ENCODE assay signal across 9 mouse cellular contexts in the genomic region with DNA sequence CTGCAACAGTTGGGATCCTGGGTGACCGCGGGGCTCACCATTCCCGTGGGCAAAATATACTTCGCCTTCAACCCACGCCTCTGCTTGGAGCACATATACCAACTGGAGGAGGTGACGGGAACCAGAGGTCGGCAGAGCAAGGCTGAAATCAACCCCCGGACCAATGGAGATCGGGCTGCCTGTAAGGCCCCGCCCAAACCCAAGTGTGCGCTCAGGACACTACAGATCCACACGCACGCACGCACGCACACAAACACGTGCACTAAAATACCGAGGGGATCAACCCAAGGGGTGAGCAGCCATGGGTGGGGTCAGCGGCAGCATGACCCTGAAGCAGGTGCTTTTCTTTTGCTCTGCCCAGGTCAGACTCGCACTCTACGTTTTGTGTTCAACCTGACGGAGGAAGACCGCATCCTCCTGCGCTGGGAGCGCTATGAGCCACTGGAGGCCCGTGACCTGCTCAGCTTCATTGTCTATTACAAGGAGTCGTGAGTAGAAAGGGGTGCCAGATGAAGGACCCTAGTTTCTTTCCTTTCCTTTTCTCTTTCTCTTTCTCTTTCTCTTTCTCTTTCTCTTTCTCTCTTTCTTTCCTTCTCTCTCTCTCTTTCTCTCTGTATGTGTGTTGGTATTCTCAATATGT. TPM values are rescaled to one million over a fixed set of nuclear protein-coding genes. Genes with fewer than 3 reads are reported as not detected.
DNase-seq lines count a peak whose midpoint lies in the region; ATAC-seq and TF ChIP-seq lines count a peak whose summit lies in the region.
"Had no signal": no experiment of that assay in that cellular context is flagged by ENCODE, and none has a peak within 500 bp of the region (broad histone marks: within the 10 kb centered on the region; RNA-seq: fewer than 3 reads in every experiment).

No protein-coding gene starts in this region.

- WGBS in forebrain, embryonic 16.5 days = 3% methylated on average over 26 of the region's 26 CpGs
- 5% methylated on average over 26 of the region's 26 CpGs for WGBS in liver, postnatal 0 days (ENCODE audit: insufficient replicate concordance)

- TF ChIP-seq RAD21 in CH12.LX (IDR thresholded peaks at IDR 0.05; ENCODE audit: low read depth, low read length) = no peak

- peaks cover 0 to 16% of the 10 kb centered on the region in 2 experiments; a peak in 2 of 4 replicates for H3K4me1 ChIP-seq in CH12.LX (ENCODE audit: control insufficient read depth in 1 of 2, insufficient read depth in 2 of 2)
- H3K4me1 ChIP-seq in forebrain, embryonic 16.5 days (replicated peaks; ENCODE audit: control insufficient read depth, insufficient read depth, low read length) = peaks cover 5% of the 10 kb centered on the region
- peaks cover 7% of the 10 kb centered on the region; the same call in 1 of the 2 replicates for H3K4me1 ChIP-seq in liver, postnatal 0 days (ENCODE audit: insufficient read depth)

- H3K4me3 ChIP-seq in gastrocnemius, adult 2 months = peak overlapping the region; percentile 61
- peak overlapping the region; percentile 8 to 43 (median 29) for H3K4me3 ChIP-seq in CH12.LX (replicated peaks in 1 of 3; ENCODE audit: low read depth in 2 of 3, low read length in 2 of 3, poor library complexity in 1 of 3)
- H3K4me3 ChIP-seq in forebrain, embryonic 16.5 days (replicated peaks; ENCODE audit: low read length) = peak overlapping the region; percentile 26
- H3K4me3 ChIP-seq in liver, postnatal 0 days (ENCODE audit: low read depth, low read length) = peak overlapping the region; percentile 33; the same call in 1 of the 2 replicates

- no peak for TF ChIP-seq EP300 in CH12.LX (IDR thresholded peaks at IDR 0.05; ENCODE audit: low read length)
- no peak for TF ChIP-seq EP300 in liver, postnatal 0 days (IDR thresholded peaks at IDR 0.05; ENCODE audit: low read depth)

- H3K36me3 ChIP-seq in CH12.LX (replicated peaks in 1 of 2; ENCODE audit: control insufficient read depth in 1 of 2, insufficient read depth in 1 of 2, low read length in 1 of 2) = no peaks in the 10 kb centered on the region
- H3K36me3 ChIP-seq in forebrain, embryonic 16.5 days (ENCODE audit: control insufficient read depth, insufficient read depth) = no peaks in the 10 kb centered on the region
- H3K36me3 ChIP-seq in liver, postnatal 0 days (replicated peaks; ENCODE audit: insufficient read depth, low read length) = no peaks in the 10 kb centered on the region
- H3K36me3 ChIP-seq: G1E had no signal

- intact Hi-C loops in gastrocnemius, adult 2 months (cut with DNase I) = no loop called here
- intact Hi-C loops in left cerebral cortex, postnatal 36 days (cut with DNase I) = no loop called here

- TF ChIP-seq POLR2A in CH12.LX (IDR thresholded peaks at IDR 0.05; ENCODE audit: low read depth, low read length) = no peak

- no peak for DNase-seq in gastrocnemius, adult 2 months
- DNase-seq in gastrocnemius, adult 8-10 months (ENCODE audit: low spot score in 2 of 2) = no peak
- peak; percentile 27 for DNase-seq in CH12.LX (ENCODE audit: extremely low read depth)
- DNase-seq in liver, postnatal 0 days = peak; percentile 35
- DNase-seq in left cerebral cortex, postnatal 36 days (ENCODE audit: low spot score in 2 of 2) = no peak
- no peak for DNase-seq in MN1 (ENCODE audit: low spot score)

- in situ Hi-C loops in CH12.LX (cut with MboI; ENCODE audit: low pct_ligation_motif_present, low pct_unique_long_range_greater_than_20kb, low sequenced_read_pairs) = no loop called here

- no peak for TF ChIP-seq CTCF in gastrocnemius, adult 2 months (IDR thresholded peaks at IDR 0.05)
- no peak for TF ChIP-seq CTCF in CH12.LX (conservative IDR thresholded peaks at IDR 0.05 in 1 of 2, IDR thresholded peaks at IDR 0.05 in 1 of 2; ENCODE audit: low read depth in 2 of 2, low read length in 2 of 2)
- no peak for TF ChIP-seq CTCF in liver, postnatal 0 days (IDR thresholded peaks at IDR 0.05; ENCODE audit: low read depth)

- ATAC-seq in forebrain, embryonic 16.5 days = no peak
- peak; percentile 57; the same call in 1 of the 2 replicates for ATAC-seq in liver, postnatal 0 days
- ATAC-seq in cerebellum, adult (ENCODE audit: insufficient number of reproducible peaks, low FRiP score, low TSS enrichment) = no peak

- no peak overlapping the region for H3K27ac ChIP-seq in gastrocnemius, adult 2 months
- no peak overlapping the region for H3K27ac ChIP-seq in CH12.LX (ENCODE audit: insufficient read depth, low read depth)
- H3K27ac ChIP-seq in forebrain, embryonic 16.5 days (ENCODE audit: low read length) = no peak overlapping the region
- no peak overlapping the region for H3K27ac ChIP-seq in liver, postnatal 0 days (ENCODE audit: low read depth)

- dilution Hi-C loops in CH12.LX (cut with MboI; ENCODE audit: extremely low pct_ligation_motif_present, extremely low pct_unique_long_range_greater_than_20kb, low sequenced_read_pairs) = no loop called here

- H3K4me2 ChIP-seq in CH12.LX (ENCODE audit: insufficient read depth, low read depth, poor library complexity, severe bottlenecking) = peak overlapping the region; percentile 46
- peak overlapping the region; percentile 45 for H3K4me2 ChIP-seq in forebrain, embryonic 16.5 days (ENCODE audit: low read length)
- H3K4me2 ChIP-seq in liver, postnatal 0 days (ENCODE audit: low read depth, low read length) = peak overlapping the region; percentile 66

- H3K79me2 ChIP-seq in CH12.LX (replicated peaks; ENCODE audit: control insufficient read depth, extremely low read depth, insufficient read depth, poor library complexity, severe bottlenecking) = no peaks in the 10 kb centered on the region

- no peak overlapping the region for H3K9ac ChIP-seq in CH12.LX (ENCODE audit: insufficient read depth, low read depth)
- H3K9ac ChIP-seq in forebrain, embryonic 16.5 days (replicated peaks; ENCODE audit: low read depth, low read length) = no peak overlapping the region
- no peak overlapping the region for H3K9ac ChIP-seq in liver, postnatal 0 days (replicated peaks)

- H3K27me3 ChIP-seq in CH12.LX (replicated peaks) = peaks cover 94% of the 10 kb centered on the region
- peaks cover 25% of the 10 kb centered on the region for H3K27me3 ChIP-seq in forebrain, embryonic 16.5 days (replicated peaks; ENCODE audit: control insufficient read depth, insufficient read depth, low read length)
- H3K27me3 ChIP-seq in liver, postnatal 0 days (ENCODE audit: insufficient read depth, low read length) = peaks cover 68% of the 10 kb centered on the region

- no peaks in the 10 kb centered on the region for H3K9me3 ChIP-seq in CH12.LX (replicated peaks; ENCODE audit: low read length)
- no peaks in the 10 kb centered on the region for H3K9me3 ChIP-seq in forebrain, embryonic 16.5 days (ENCODE audit: control insufficient read depth, low read length)
- H3K9me3 ChIP-seq in liver, postnatal 0 days (ENCODE audit: low read length) = no peaks in the 10 kb centered on the region
- H3K9me3 ChIP-seq: G1E had no signal

TF ChIP-seq in CH12.LX, 34 proteins besides CTCF, POLR2A, EP300 and RAD21 (continues in another document):
- TF ChIP-seq MAX (IDR thresholded peaks at IDR 0.05; ENCODE audit: low read length) = peak; percentile 86
- TF ChIP-seq MXI1 (IDR thresholded peaks at IDR 0.05; ENCODE audit: low read depth, low read length) = peak; percentile 81
- TF ChIP-seq RCOR1 (conservative IDR thresholded peaks at IDR 0.05; ENCODE audit: low read depth, low read length) = no peak

RNA-seq across cellular contexts. Expression of gene Insrr, which starts 7.4 kb away (rescaled TPM):
- total RNA-seq in gastrocnemius, adult 2 months (2021) = not detected
- total RNA-seq in gastrocnemius, adult 8-10 months (2022) = not detected
- 0.08 TPM in 1 of 2 replicates, not detected in the other for total RNA-seq in CH12.LX (2012; rRNA removed)
- total RNA-seq in CH12.LX (2014; rRNA removed) = not detected in 2 replicates
- polyA plus RNA-seq in CH12.LX (2012; ENCODE audit: insufficient read length, low read depth) = 0.06 TPM in 1 of 2 replicates, not detected in the other
- polyA plus RNA-seq in forebrain, embryonic 16.5 days (2015; fragmentation: Nextera tagmentation; extraction: Ambion mirVana) = 0.52 and 0.57 TPM in 2 replicates
- not detected in 2 replicates for polyA plus RNA-seq in liver, postnatal 0 days (2015; fragmentation: Nextera tagmentation; extraction: Ambion mirVana)
- under 1 TPM; 0.39 to 0.77 TPM for total RNA-seq in left cerebral cortex, postnatal 36 days (2021)
- polyA plus RNA-seq: G1E had no signal

RNA-seq across cellular contexts. Expression of gene Ntrk1, which starts 9.2 kb away (rescaled TPM):
- total RNA-seq in gastrocnemius, adult 2 months (2021) = not detected
- not detected for total RNA-seq in gastrocnemius, adult 8-10 months (2022)
- total RNA-seq in CH12.LX (2012; rRNA removed) (0.92 and 1.6 TPM in 2 replicates), CH12.LX (2014; rRNA removed) (0.36 and 0.55 TPM in 2 replicates)
- polyA plus RNA-seq in CH12.LX (2012; ENCODE audit: insufficient read length, low read depth) = 0.47 and 0.53 TPM in 2 replicates
- 1.1 and 2.1 TPM in 2 replicates for polyA plus RNA-seq in forebrain, embryonic 16.5 days (2015; fragmentation: Nextera tagmentation; extraction: Ambion mirVana)
- polyA plus RNA-seq in liver, postnatal 0 days (2015; fragmentation: Nextera tagmentation; extraction: Ambion mirVana) = 0.47 and 0.53 TPM in 2 replicates
- under 1 TPM; 0.35 to 0.95 TPM for total RNA-seq in left cerebral cortex, postnatal 36 days (2021)
- total RNA-seq: G1E had no signal
- polyA plus RNA-seq: G1E had no signal

RNA-seq across cellular contexts. Expression of gene Pear1, which starts 19.9 kb away (rescaled TPM):
- total RNA-seq in gastrocnemius, adult 2 months (2021) = 1 to 10 TPM; 6.3 to 8.4 TPM
- total RNA-seq in gastrocnemius, adult 8-10 months (2022) = 1 to 10 TPM; 3.2 to 7.1 (median 5.1) TPM
- 0.50 and 1.2 TPM in 2 replicates for total RNA-seq in CH12.LX (2012; rRNA removed)
- 0.20 and 0.22 TPM in 2 replicates for total RNA-seq in CH12.LX (2014; rRNA removed)
- 0.35 and 0.46 TPM in 2 replicates for polyA plus RNA-seq in CH12.LX (2012; ENCODE audit: insufficient read length, low read depth)
- 6.9 and 7.4 TPM in 2 replicates for polyA plus RNA-seq in forebrain, embryonic 16.5 days (2015; fragmentation: Nextera tagmentation; extraction: Ambion mirVana)
- polyA plus RNA-seq in liver, postnatal 0 days (2015; fragmentation: Nextera tagmentation; extraction: Ambion mirVana) = 4.8 and 5.1 TPM in 2 replicates
- total RNA-seq in left cerebral cortex, postnatal 36 days (2021) = 1 to 10 TPM; 6.8 to 9.2 TPM
- polyA plus RNA-seq: G1E had no signal

RNA-seq across cellular contexts. Expression of gene Sh2d2a, which starts 42.4 kb away (rescaled TPM):
- total RNA-seq in gastrocnemius, adult 2 months (2021) = not detected
- not detected for total RNA-seq in gastrocnemius, adult 8-10 months (2022)
- total RNA-seq in CH12.LX (2012; rRNA removed) (39.2 and 46.6 TPM in 2 replicates), CH12.LX (2014; rRNA removed) (19.9 and 23.2 TPM in 2 replicates)
- polyA plus RNA-seq in CH12.LX (2012; ENCODE audit: insufficient read length, low read depth) = 66.8 and 74.5 TPM in 2 replicates
- polyA plus RNA-seq in forebrain, embryonic 16.5 days (2015; fragmentation: Nextera tagmentation; extraction: Ambion mirVana) = not detected in 2 replicates
- polyA plus RNA-seq in liver, postnatal 0 days (2015; fragmentation: Nextera tagmentation; extraction: Ambion mirVana) = 0.74 and 0.75 TPM in 2 replicates
- not detected for total RNA-seq in left cerebral cortex, postnatal 36 days (2021)
- polyA plus RNA-seq: G1E had no signal

RNA-seq across cellular contexts. Expression of gene Lrrc71, which starts 55.7 kb away (rescaled TPM):
- under 1 TPM; 0.06 to 0.28 TPM for total RNA-seq in gastrocnemius, adult 2 months (2021)
- total RNA-seq in gastrocnemius, adult 8-10 months (2022) = under 1 TPM in 1 of 4 experiments, not detected in 3; 0.68 TPM
- total RNA-seq in CH12.LX (2012; rRNA removed) (0.17 and 0.21 TPM in 2 replicates), CH12.LX (2014; rRNA removed) (not detected in 2 replicates)
- 0.14 TPM in 1 of 2 replicates, not detected in the other for polyA plus RNA-seq in CH12.LX (2012; ENCODE audit: insufficient read length, low read depth)
- 0.71 and 0.92 TPM in 2 replicates for polyA plus RNA-seq in forebrain, embryonic 16.5 days (2015; fragmentation: Nextera tagmentation; extraction: Ambion mirVana)
- 0.23 and 0.25 TPM in 2 replicates for polyA plus RNA-seq in liver, postnatal 0 days (2015; fragmentation: Nextera tagmentation; extraction: Ambion mirVana)
- total RNA-seq in left cerebral cortex, postnatal 36 days (2021) = under 1 TPM in 1 of 2 experiments, not detected in 1; 0.49 TPM
- polyA plus RNA-seq: G1E had no signal

Comparison
In these comparisons a context has a peak if more than half of its experiments do, and no peak if none do; other contexts are left out.
1. DNase-seq: peak in CH12.LX (single experiment) and liver, postnatal 0 days (single experiment); none in gastrocnemius, adult 2 months (single experiment), gastrocnemius, adult 8-10 months (0 of 2), left cerebral cortex, postnatal 36 days (0 of 2) and MN1 (single experiment).
2. Peak in every context shown above with its lines, with median percentiles within 50 percentile points of each other: H3K4me3 ChIP-seq and H3K4me2 ChIP-seq.